Mouse (Mus musculus) embryonic facial prominence, embryonic 15.5 days (tissue): Measurements from ENCODE around the gene Anapc15-ps. TPM values are rescaled to one million over a fixed set of nuclear protein-coding genes. Genes with fewer than 3 reads are reported as not detected.

Source experiments
- ATAC-seq: fragments of 200-750 bp; cut with Nextera tagmentation; 2 replicates; pipeline ENCODE4 v1.8.0; 2017; ENCODE audit warnings: low read depth, moderate TSS enrichment; ENCODE audit not compliant: insufficient number of reproducible peaks, low FRiP score, low TSS enrichment
- H3K27ac ChIP-seq: fragments of 300-500 bp; sonication (generic); replicated peaks from 2 replicates; pipeline ENCODE4 v1.5.1; 2015; ENCODE audit warnings: mild to moderate bottlenecking, inconsistent platforms
- H3K27me3 ChIP-seq: fragments of 300-500 bp; sonication (generic); 2 replicates; pipeline ENCODE4 v1.6.1; 2015; ENCODE audit warnings: inconsistent platforms
- H3K36me3 ChIP-seq: fragments of 300-500 bp; sonication (generic); 2 replicates; pipeline ENCODE4 v1.6.1; 2015; ENCODE audit warnings: mild to moderate bottlenecking, inconsistent platforms
- H3K4me1 ChIP-seq: fragments of 300-500 bp; sonication (generic); 2 replicates; pipeline ENCODE4 v1.6.1; 2015; ENCODE audit warnings: inconsistent platforms
- H3K4me2 ChIP-seq: fragments of 300-500 bp; sonication (generic); replicated peaks from 2 replicates; pipeline ENCODE4 v1.6.1; 2015; ENCODE audit warnings: mild to moderate bottlenecking, inconsistent platforms
- H3K4me3 ChIP-seq: fragments of 300-500 bp; sonication (generic); replicated peaks from 2 replicates; pipeline ENCODE4 v1.5.1; 2015; ENCODE audit warnings: mild to moderate bottlenecking, inconsistent platforms
- H3K9ac ChIP-seq: fragments of 300-500 bp; sonication (generic); 2 replicates; pipeline ENCODE4 v1.6.1; 2015; ENCODE audit warnings: inconsistent platforms
- H3K9me3 ChIP-seq: fragments of 300-500 bp; sonication (generic); replicated peaks from 2 replicates; pipeline ENCODE4 v1.6.1; 2016; ENCODE audit warnings: inconsistent platforms
- WGBS: fragments of 180-500 bp; shearing (Covaris S2); methylation state at CpG from one replicate; pipeline ENCODE4 v1.1.7; 2015; 5-methylcytosine and 5-hydroxymethylcytosine counted together
- polyA plus RNA-seq: library from polyadenylated mRNA; unstranded; fragments of >200 nt; fragmentation: Nextera tagmentation; extraction: Ambion mirVana; gene quantifications from 2 replicates; pipeline ENCODE4 v1.2.1, GENCODE M21; 2015

Anapc15-ps gene
- polyA plus RNA-seq: 0.51 TPM in 1 of 2 replicates, not detected in the other

DNA sequence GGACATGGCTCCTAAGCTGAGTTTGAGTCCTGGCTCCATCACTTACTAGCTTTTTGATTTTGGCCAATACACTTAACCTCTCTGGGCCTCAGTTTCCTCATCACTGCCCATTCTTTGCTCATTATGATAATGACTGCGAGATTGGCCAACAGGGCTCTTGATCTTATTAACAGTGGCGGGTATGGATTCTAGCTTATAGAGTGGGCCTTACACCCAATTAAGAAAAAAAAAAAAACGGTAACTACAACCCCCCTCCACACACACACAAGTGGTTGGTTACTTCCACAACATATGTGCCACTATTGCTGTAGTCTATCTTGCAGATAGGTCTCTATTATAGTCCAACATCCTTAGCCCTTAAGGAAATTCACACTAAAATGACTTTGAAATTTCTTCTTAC, at the start of gene Anapc15-ps:
Anapc15-ps (minus strand) TSS at position 101 of the 400 bp plus-strand sequence.
- H3K36me3 ChIP-seq: no peaks in the 10 kb centered on the region
- no peak for ATAC-seq
- no peak within 1 kb of the TSS for H3K27ac ChIP-seq

GRCm38 (mm10) chr10:95722203-95722611, 49.0 kb upstream of the Anapc15-ps start:
- Histone ChIP-seq H3K27me3 (no peaks in the 10 kb centered on the region), H3K9me3 (no peaks in the 10 kb centered on the region), H3K4me1 (peaks cover 17% of the 10 kb centered on the region), H3K27ac (no peak overlapping the region), H3K36me3 (no peaks in the 10 kb centered on the region), H3K4me3 (no peak overlapping the region), H3K4me2 (no peak overlapping the region), H3K9ac (no peak overlapping the region)
- no peak for ATAC-seq
- 44% methylated on average over 10 of the region's 10 CpGs for WGBS

More for the DNA sequence above, at the start of gene Anapc15-ps:
- Histone ChIP-seq H3K4me2 (no peak within 1 kb of the TSS), H3K4me3 (no peak within 1 kb of the TSS), H3K9ac (no peak within 1 kb of the TSS), H3K9me3 (no peaks in the 10 kb centered on the region), H3K27me3 (no peaks in the 10 kb centered on the region), H3K4me1 (peaks cover 12% of the 10 kb centered on the region; the same call in 1 of the 2 replicates)
- WGBS: 92% methylated on average over 3 of the region's 3 CpGs

GRCm38 (mm10) chr10:95720181-95720798, 47.0 kb upstream of the Anapc15-ps start:
- no peaks in the 10 kb centered on the region for H3K27me3 ChIP-seq
- no peak for ATAC-seq
- H3K4me1 ChIP-seq: peaks cover 15% of the 10 kb centered on the region
- H3K4me2 ChIP-seq: no peak overlapping the region
- H3K36me3 ChIP-seq: no peaks in the 10 kb centered on the region
- no peak overlapping the region for H3K9ac ChIP-seq
- WGBS: 63% methylated on average over 12 of the region's 12 CpGs
- no peak overlapping the region for H3K27ac ChIP-seq
- H3K4me3 ChIP-seq: no peak overlapping the region
- no peaks in the 10 kb centered on the region for H3K9me3 ChIP-seq

DNA sequence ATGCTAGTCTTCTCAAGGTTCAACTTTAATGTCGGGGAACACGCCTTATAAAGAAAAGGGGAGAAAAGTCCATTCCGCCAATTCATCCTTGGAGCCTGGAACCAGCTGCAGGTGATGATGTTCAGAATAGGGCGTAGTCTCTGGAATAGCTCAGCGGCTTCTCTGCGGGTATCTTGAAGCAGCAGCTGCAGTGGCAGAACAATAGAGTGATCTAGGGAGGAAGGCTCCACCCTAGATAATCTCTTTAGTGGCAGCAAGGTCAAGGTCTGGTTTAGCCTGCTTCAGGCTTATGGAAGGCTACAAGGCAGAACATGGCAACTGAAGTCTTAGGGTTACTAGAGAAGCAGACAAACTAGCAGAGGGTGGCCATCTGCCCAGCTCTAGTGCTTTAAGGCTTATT, 46.2 kb upstream of the Anapc15-ps start:
- Histone ChIP-seq H3K4me3 (no peak overlapping the region), H3K36me3 (no peaks in the 10 kb centered on the region), H3K4me1 (peaks cover 12% of the 10 kb centered on the region), H3K27me3 (no peaks in the 10 kb centered on the region), H3K9me3 (no peaks in the 10 kb centered on the region), H3K9ac (no peak overlapping the region), H3K4me2 (no peak overlapping the region), H3K27ac (no peak overlapping the region)
- ATAC-seq: no peak
- WGBS: 94% methylated on average over 6 of the region's 6 CpGs

DNA sequence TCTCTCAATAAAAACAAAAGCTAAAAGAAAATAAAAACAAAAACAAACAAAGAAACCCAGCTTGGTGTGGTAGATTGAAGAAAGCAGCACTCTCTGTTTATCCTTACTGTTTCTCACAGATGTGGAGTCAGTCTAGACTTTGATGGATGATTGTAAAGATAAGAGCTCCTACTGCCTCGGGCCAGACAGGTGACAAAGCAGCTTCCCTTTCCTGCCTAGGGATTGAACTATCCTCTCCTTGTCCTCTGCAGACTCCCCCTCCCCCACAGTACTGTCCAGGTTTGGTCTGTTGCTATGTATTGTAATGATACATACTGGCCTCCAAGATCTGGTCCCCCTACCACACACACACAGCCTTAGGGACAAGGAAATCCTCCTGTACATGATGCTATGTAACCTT, 45.5 kb upstream of the Anapc15-ps start:
- H3K27me3 ChIP-seq: no peaks in the 10 kb centered on the region
- no peaks in the 10 kb centered on the region for H3K36me3 ChIP-seq
- H3K4me3 ChIP-seq: no peak overlapping the region
- no peak overlapping the region for H3K4me2 ChIP-seq
- no peak for ATAC-seq
- H3K9me3 ChIP-seq: no peaks in the 10 kb centered on the region
- H3K27ac ChIP-seq: no peak overlapping the region
- peaks cover 12% of the 10 kb centered on the region for H3K4me1 ChIP-seq
- 30% methylated on average over 1 of the region's 1 CpGs for WGBS
- no peak overlapping the region for H3K9ac ChIP-seq

DNA sequence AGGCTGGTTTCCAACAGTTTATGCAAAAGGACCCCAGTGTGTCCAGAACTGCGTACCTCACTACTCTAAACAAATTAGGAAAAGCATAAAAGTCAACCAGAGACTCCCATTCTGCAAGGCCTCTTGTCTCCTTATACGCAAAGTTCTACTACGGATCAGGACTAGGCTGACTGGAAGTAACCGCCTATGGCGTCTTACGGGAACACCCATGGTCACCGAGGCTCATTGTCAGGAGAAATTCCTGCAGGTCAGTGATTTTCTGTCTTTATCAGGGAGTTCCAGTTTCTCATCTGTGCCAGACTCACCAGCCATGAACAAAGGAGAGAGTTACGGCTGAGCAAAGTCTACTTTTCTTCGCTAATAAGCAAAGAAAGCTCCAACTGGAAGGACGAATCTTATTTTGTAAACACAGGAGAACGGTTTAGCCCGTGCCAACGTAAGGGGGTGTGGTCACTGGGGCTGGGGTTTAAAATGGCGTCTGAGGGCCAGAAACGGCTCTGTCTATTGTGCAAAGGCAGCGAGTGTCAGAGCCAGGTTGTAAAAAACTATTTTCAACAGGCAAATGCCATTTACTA, 43.9 kb upstream of the Anapc15-ps start:
- ATAC-seq: no peak
- no peaks in the 10 kb centered on the region for H3K27me3 ChIP-seq
- no peaks in the 10 kb centered on the region for H3K36me3 ChIP-seq
- WGBS: 82% methylated on average over 16 of the region's 16 CpGs
- no peak overlapping the region for H3K9ac ChIP-seq
- no peaks in the 10 kb centered on the region for H3K9me3 ChIP-seq
- peaks cover 13% of the 10 kb centered on the region for H3K4me1 ChIP-seq
- H3K4me2 ChIP-seq: no peak overlapping the region
- H3K27ac ChIP-seq: no peak overlapping the region
- H3K4me3 ChIP-seq: no peak overlapping the region

DNA sequence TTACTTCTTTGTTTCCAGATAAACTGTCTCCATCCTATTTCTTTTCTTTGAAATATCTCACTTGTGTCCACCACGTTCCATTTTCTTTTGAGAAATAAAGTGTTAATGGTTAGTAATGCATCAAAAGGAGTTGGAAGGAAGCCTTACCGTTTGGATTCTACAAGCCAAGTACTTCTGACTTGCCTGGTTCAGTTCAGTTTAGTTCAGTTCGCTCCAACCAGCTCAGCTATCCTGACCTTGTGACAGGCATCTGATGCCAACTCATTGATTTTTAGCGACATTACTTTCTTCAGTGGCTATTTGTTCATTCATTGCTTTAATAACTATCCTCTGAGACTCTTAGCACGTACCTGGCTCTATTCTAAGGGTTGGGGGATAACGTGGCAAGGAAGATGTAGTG, 42.4 kb upstream of the Anapc15-ps start:
- WGBS: 66% methylated on average over 6 of the region's 6 CpGs
- no peak for ATAC-seq

DNA sequence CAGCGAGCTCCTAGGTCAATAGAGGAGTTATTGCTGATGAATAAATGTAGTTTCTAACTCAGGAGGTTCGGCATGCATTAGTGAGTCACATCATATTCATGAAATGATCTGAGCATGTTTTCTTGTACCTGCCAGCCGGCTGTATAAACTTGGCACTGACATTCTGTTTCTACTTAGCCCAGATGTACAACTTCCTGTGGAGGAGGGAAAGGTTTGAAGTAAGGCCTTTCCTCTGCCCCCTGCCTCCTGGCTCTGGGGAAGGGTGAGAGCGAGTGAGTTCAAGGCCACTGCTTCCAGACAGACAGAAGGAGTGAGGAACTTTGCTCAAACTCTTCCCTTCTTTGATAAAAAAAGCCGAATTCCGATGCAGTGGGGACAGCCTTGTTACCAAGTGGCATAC, 39.0 kb upstream of the Anapc15-ps start:
- H3K4me1 ChIP-seq: peaks cover 44% of the 10 kb centered on the region
- WGBS: 45% methylated on average over 6 of the region's 6 CpGs

More for the DNA sequence above, 42.4 kb upstream of the Anapc15-ps start:
- Histone ChIP-seq H3K9me3 (no peaks in the 10 kb centered on the region), H3K4me3 (no peak overlapping the region), H3K27ac (no peak overlapping the region), H3K27me3 (no peaks in the 10 kb centered on the region), H3K36me3 (no peaks in the 10 kb centered on the region), H3K9ac (no peak overlapping the region), H3K4me2 (no peak overlapping the region), H3K4me1 (peaks cover 18% of the 10 kb centered on the region)

DNA sequence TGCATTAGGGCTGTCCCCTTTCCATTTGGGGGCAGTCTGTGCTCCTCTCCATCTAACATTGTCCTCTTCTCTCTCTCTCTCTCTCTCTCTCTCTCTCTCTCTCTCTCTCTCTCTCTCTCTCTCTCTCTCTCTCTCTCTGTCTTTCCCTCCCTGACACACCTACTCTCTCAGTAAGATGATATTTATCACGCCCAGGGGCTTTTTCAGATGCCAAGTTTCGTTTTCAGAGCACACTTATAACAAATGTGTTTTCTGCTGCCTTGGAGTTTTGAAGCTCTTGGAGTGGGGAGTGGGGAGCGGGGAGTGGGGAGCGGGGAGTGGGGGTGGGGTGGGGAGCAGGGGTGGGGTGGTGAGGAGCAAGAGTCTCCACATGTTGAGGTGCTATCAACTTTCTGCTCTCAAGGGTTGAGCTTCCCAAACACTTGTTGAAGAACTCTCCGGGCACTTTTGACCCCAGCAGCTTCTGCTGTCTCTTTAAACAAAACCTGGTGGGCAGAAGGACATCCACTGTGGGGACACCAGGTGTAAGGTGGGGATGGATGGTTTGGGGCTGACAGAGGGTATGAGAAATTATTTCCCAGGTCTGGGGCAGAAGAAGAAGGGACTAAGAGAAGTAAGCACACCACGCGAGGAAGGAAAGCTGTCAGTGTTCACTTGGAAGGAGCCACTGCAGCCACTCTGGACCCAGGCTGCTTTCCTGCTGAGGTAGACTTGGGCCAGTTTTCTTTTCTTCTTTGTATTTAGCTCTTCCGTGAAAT, 36.8 kb upstream of the Anapc15-ps start:
- no peaks in the 10 kb centered on the region for H3K9me3 ChIP-seq
- no peak overlapping the region for H3K4me3 ChIP-seq
- no peaks in the 10 kb centered on the region for H3K27me3 ChIP-seq
- ATAC-seq: no peak
- H3K36me3 ChIP-seq: no peaks in the 10 kb centered on the region
- 44% methylated on average over 8 of the region's 8 CpGs for WGBS
- peaks cover 46% of the 10 kb centered on the region for H3K4me1 ChIP-seq
- no peak overlapping the region for H3K9ac ChIP-seq
- no peak overlapping the region for H3K4me2 ChIP-seq
- peak overlapping the region; percentile 63 for H3K27ac ChIP-seq

More for the DNA sequence above, 39.0 kb upstream of the Anapc15-ps start:
- H3K36me3 ChIP-seq: no peaks in the 10 kb centered on the region
- H3K4me2 ChIP-seq: no peak overlapping the region
- ATAC-seq: no peak
- H3K9ac ChIP-seq: no peak overlapping the region
- no peaks in the 10 kb centered on the region for H3K27me3 ChIP-seq
- no peak overlapping the region for H3K4me3 ChIP-seq
- no peaks in the 10 kb centered on the region for H3K9me3 ChIP-seq
- H3K27ac ChIP-seq: peak overlapping the region; percentile 55

- no peak overlapping the region for H3K4me3 ChIP-seq
- H3K9me3 ChIP-seq: no peaks in the 10 kb centered on the region
- peak overlapping the region; percentile 63 for H3K27ac ChIP-seq
- no peak overlapping the region for H3K9ac ChIP-seq
- H3K4me1 ChIP-seq: peaks cover 46% of the 10 kb centered on the region
- ATAC-seq: no peak
- H3K4me2 ChIP-seq: no peak overlapping the region
- H3K36me3 ChIP-seq: no peaks in the 10 kb centered on the region
- WGBS: 34% methylated on average over 10 of the region's 10 CpGs
- H3K27me3 ChIP-seq: no peaks in the 10 kb centered on the region
Measured at GRCm38 (mm10) chr10:95709143-95709880, 36.1 kb upstream of the Anapc15-ps start.

DNA sequence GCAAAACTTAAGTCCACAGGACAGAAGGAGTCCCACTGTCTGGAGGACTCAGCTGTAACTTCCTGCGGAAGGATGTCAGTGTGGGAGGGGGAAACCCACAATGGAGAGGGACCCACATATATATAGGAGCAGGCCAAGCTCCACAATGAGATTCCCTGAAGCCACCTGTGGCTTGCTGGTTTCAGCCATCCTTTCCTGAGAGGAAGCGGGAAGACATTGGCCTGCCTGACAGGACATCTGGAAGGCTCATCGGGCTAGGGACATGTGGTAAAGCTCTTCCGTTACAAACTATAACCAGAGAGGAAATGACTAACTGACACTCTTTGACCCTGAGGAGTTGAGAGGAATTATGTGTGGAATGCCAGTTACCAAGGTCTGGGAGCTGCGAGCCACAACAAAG, 34.8 kb upstream of the Anapc15-ps start:
- no peak; the same call in 1 of the 2 replicates for ATAC-seq
- no peak overlapping the region for H3K4me3 ChIP-seq
- H3K9ac ChIP-seq: no peak overlapping the region
- H3K4me2 ChIP-seq: no peak overlapping the region
- H3K27ac ChIP-seq: no peak overlapping the region; the same call in 1 of the 2 replicates
- no peaks in the 10 kb centered on the region for H3K36me3 ChIP-seq
- no peaks in the 10 kb centered on the region for H3K27me3 ChIP-seq
- peaks cover 46% of the 10 kb centered on the region for H3K4me1 ChIP-seq
- 42% methylated on average over 5 of the region's 5 CpGs for WGBS
- H3K9me3 ChIP-seq: no peaks in the 10 kb centered on the region
